Mouse (Mus musculus): ENCODE data around the gene Mknk1.

Gene Mknk1

DNA sequence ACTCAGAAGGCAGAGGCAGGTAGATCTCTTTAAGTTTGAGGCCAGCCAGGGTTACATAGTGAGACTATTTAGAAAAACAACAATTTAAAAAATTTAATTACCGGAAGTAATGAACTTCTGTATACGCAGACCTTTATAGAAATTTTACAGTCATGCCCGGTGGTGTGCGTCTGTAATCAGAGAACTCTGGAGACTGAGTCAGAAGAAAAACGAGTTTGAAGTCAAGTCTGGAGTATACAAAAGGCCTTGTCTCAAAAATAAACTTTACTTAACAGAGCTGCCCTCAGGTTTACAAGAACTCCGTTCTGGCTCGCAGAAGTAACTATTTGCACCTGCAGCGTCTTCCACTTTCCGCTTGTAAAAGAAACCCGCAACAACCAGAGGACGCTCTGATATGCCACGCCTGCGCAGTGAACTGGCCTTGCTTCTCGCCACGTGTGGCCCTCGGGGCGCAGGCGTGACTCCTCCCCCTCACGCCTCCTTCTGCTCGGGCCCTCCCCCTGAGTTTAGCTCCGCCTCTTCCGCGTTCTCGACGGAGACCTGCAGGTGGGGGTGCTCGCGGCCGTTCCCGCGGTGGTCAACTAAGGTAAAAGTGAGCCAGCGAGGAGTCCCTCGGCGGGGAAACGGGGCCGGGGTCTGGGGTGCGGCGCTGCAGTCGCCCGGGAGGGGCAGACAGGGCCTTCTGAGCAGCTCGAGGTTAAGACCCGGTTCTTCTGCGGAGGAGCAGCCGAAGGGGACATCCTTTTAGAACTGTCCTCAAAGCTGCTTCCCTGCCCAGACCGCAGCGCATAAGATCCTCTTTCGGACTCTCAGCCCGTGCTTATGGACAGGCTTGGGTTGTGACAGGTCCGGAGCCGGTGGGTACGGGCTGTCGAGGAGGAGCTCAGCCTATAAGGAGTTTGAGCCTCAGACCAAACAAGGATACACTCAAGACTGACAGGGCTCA lies at the start of gene Mknk1:
Gene Mknk1, plus strand, starts transcription at position 503 of the 946 bp plus-strand sequence.
- peak; percentile 89 to 92 for DNase-seq (ENCODE audit: low spot score in 2 of 2)

DNA sequence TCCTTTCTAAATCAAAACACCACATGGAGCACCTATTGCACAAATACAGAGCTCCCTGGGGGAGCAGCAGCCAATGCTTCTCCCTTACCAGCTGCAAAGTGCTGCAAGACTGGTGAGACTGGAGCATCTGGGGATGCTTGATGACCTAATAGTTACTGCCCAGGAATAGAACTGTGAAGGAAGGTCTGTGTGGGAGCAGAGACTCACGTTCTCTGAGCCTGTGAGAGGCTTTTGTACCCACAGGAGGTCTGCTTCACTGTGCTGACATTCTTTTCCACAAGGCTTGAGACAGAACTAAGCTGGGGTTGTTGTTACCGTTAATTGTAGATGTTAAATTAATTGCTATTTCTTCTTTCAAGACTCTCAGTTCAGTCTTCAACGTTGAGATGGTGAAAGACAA lies 48.1 kb upstream of the Mknk1 start:
- peak; percentile 29 to 32 for DNase-seq (ENCODE audit: low spot score in 2 of 2)

GRCm38 (mm10) chr4:115795360-115795759 lies 43.6 kb upstream of the Mknk1 start:
- no peak for DNase-seq (ENCODE audit: low spot score in 2 of 2)

DNA sequence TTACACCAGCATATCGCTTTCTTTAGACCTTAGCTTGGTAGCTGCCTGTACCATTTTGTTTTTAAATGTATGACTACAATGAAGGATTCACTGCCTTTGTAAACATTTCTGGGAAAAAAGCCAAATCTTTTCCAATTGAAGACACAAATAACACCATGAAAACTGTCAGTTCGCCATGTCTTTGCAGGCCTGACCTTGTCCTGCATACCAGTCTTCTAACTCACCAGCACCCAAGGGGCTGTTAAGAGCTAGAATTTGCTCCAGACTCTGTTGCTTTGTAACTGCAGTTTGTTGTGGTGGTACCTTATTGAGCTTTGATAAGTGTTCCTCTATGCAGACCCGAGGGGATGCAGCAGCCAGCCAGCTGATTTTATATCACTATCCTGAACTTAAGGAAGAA lies 39.0 kb upstream of the Mknk1 start:
- no peak for DNase-seq (ENCODE audit: low spot score in 2 of 2)

- DNase-seq (ENCODE audit: low spot score in 2 of 2) = no peak
These were observed 26.7 kb upstream of the Mknk1 start for GRCm38 (mm10) chr4:115812326-115812725.

- DNase-seq (ENCODE audit: low spot score in 2 of 2) = no peak
These were observed 23.4 kb upstream of the Mknk1 start for GRCm38 (mm10) chr4:115815606-115816005.

GRCm38 (mm10) chr4:115820199-115820598 lies 18.8 kb upstream of the Mknk1 start:
- DNase-seq (ENCODE audit: low spot score in 2 of 2) = no peak

DNA sequence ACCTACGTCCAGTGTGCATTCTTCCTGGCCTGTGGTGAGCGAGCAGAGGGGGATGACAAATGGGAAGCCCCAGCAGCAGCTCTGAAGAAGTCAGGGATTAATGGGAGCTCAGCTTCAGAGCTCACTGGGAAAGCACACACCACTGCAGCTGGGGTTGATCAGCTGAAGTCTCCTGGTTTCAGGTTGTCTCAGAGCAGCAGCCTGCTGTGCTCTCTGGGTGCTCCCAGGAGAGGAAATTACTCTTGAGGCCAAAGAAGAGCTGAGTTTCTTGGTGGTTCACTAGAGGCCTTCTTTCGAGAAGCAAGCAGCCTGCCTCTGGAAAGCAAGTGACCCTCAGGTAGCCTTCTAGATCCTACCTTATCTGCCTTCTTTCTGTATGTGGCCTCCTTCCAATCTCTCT lies 18.1 kb upstream of the Mknk1 start:
- no peak for DNase-seq (ENCODE audit: low spot score in 2 of 2)

- no peak for DNase-seq (ENCODE audit: low spot score in 2 of 2)
These were observed 17.6 kb upstream of the Mknk1 start for GRCm38 (mm10) chr4:115821431-115821830.

GRCm38 (mm10) chr4:115821928-115822327 lies 17.1 kb upstream of the Mknk1 start:
- no peak for DNase-seq (ENCODE audit: low spot score in 2 of 2)

DNA sequence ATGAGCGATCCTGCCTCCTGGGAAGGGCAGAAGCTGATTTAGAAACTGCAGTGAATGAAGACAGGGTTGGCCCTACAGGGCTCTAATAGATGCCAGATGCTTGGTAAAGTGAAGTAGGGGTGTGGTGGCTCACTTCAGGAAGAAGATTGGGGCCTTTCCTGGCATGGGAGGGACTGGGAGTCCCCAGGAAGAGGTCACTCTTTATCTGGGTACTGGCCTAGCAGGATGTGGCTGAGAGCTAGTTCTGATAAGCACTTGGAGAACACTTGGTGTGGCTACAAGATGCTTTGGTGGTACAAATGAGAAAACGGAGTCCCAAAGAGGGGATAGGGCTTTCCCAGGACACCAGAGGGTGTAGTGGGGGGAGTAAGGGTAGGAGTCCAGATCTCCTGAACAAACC lies 14.8 kb upstream of the Mknk1 start:
- DNase-seq (ENCODE audit: low spot score in 2 of 2) = no peak

GRCm38 (mm10) chr4:115825271-115825670 lies 13.7 kb upstream of the Mknk1 start:
- no peak for DNase-seq (ENCODE audit: low spot score in 2 of 2)

DNA sequence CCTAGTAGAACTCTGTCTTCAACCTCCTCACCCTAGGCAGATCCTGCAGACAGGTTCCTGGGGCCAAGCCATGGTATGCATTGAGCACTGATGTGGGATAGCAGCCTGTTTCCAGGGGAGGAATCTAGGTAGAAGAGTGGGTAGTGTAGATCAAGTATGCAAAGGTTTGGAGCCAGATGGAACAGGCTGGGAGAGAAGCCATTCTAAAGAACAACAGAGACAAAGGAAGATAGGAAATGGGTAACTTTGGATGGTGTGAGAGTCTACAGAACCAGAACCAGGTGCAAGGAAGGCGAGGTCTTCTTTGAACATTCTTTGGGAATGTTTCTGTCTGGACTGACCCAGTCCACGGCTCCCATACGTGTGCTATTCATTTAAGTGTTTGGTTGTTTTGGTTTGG lies 11.9 kb upstream of the Mknk1 start:
- no peak for DNase-seq (ENCODE audit: low spot score in 2 of 2)

DNA sequence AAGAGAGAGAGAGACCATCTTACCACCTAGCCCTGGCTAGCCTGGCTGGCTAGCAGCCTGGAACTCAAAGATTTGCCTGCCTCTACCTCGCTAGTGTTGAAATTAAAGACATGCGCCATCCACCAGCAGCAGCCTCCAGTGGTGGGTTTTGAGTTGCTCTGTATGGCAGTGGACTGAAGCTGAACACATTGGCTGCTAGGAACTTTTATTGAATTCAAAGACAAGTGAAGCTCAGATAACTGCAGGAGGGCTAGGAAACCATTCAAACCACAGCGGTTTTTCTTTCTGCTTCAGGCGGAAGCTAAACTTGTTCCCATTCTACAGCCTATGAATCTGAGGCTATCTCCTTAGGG lies 11.5 kb upstream of the Mknk1 start:
- no peak for DNase-seq (ENCODE audit: low spot score in 2 of 2)

- peak; percentile 39 to 51 for DNase-seq (ENCODE audit: low spot score in 2 of 2)
These were observed 11.0 kb upstream of the Mknk1 start, which contains the start of gene Mob3c for GRCm38 (mm10) chr4:115827888-115828571. Gene Mob3c, plus strand, starts transcription at chr4:115828092.

GRCm38 (mm10) chr4:115828572-115828902 lies 10.5 kb upstream of the Mknk1 start:
- DNase-seq (ENCODE audit: low spot score in 2 of 2) = no peak

GRCm38 (mm10) chr4:115830491-115830890 lies 8.5 kb upstream of the Mknk1 start:
- no peak for DNase-seq (ENCODE audit: low spot score in 2 of 2)

GRCm38 (mm10) chr4:115831221-115831620 lies 7.8 kb upstream of the Mknk1 start:
- DNase-seq (ENCODE audit: low spot score in 2 of 2) = no peak

GRCm38 (mm10) chr4:115832040-115832439 lies 7.0 kb upstream of the Mknk1 start:
- peak in 1 of 2 experiments; percentile 31 for DNase-seq (ENCODE audit: low spot score in 2 of 2)

- no peak for DNase-seq (ENCODE audit: low spot score in 2 of 2)
These were observed 3.4 kb upstream of the Mknk1 start for GRCm38 (mm10) chr4:115835576-115835975.

- no peak for DNase-seq (ENCODE audit: low spot score in 2 of 2)
These were observed 802 bp upstream of the Mknk1 start for GRCm38 (mm10) chr4:115838196-115838595.

- no peak for DNase-seq (ENCODE audit: low spot score in 2 of 2)
These were observed 958 bp downstream of the Mknk1 start for GRCm38 (mm10) chr4:115839956-115840355.

GRCm38 (mm10) chr4:115840842-115841241 lies 1.8 kb downstream of the Mknk1 start:
- DNase-seq (ENCODE audit: low spot score in 2 of 2) = no peak

All from right cerebral cortex, adult 2 months (tissue).